Mouse (Mus musculus): Measurements from ENCODE around the gene Gm1140. TPM values are rescaled to one million over a fixed set of nuclear protein-coding genes. Genes with fewer than 3 reads are reported as not detected.
"Not testable (repeated sequence)": the region's sequence is repeated elsewhere in the genome, so short reads cannot be mapped to it uniquely, and the experiment has no call there.

Gm1140 gene
- total RNA-seq (2021), result not detected
- long read RNA-seq, experiment 1, result 0 reads
- long read RNA-seq, experiment 2, result 0 reads

GRCm38 (mm10) chrX:67693462-67693861, at the start of gene Gm1140:
TSS of gene Gm1140 (minus strand) at chrX:67693562.
- H3K27ac ChIP-seq; H3K4me3 ChIP-seq; DNase-seq (ENCODE audit: low spot score in 2 of 2): not testable (repeated sequence)

GRCm38 (mm10) chrX:67695398-67695797, 2.0 kb upstream of the Gm1140 start, which contains the start of gene Gm14692:
TSS of gene Gm14692 (plus strand) at chrX:67695698.
- not testable (repeated sequence) for H3K27ac ChIP-seq; H3K4me3 ChIP-seq; DNase-seq (ENCODE audit: low spot score in 2 of 2)

Other genes starting within 250 kb of the Gm1140 start
- gene Gm14692, start 2.1 kb upstream of the Gm1140 start, total RNA-seq (2021), result not detected
- not detected for gene 4933436I01Rik, start 227.9 kb upstream of the Gm1140 start, total RNA-seq (2021)